Mouse (Mus musculus): ENCODE results near the gene Ywhae. TPM values are rescaled to one million over a fixed set of nuclear protein-coding genes. Genes with fewer than 3 reads are reported as not detected.

Ywhae gene
- polyA plus RNA-seq, 1 experiment, result 612 TPM

GRCm38 (mm10) chr11:75794602-75795320, 62.1 kb downstream of the Ywhae start:
- Histone ChIP-seq H3ac (ENCODE audit: control insufficient read depth, insufficient read length) (no peak overlapping the region), H3K27me3 (ENCODE audit: control insufficient read depth, insufficient read depth, insufficient read length) (peaks cover 49% of the 10 kb centered on the region), H3K36me3 (ENCODE audit: control insufficient read depth, insufficient read depth) (no peaks in the 10 kb centered on the region), H3K79me2 (ENCODE audit: control insufficient read depth, insufficient read depth) (no peaks in the 10 kb centered on the region), H3K4me3 (no peak overlapping the region), H3K4me2 (ENCODE audit: low read depth) (peak overlapping the region; percentile 24)
- TF ChIP-seq SRF (IDR thresholded peaks at IDR 0.05; ENCODE audit: control insufficient read depth, insufficient read length, low read depth) (no peak), POLR2A (IDR thresholded peaks at IDR 0.05; ENCODE audit: insufficient read length, low read depth) (no peak), MAX (IDR thresholded peaks at IDR 0.05; ENCODE audit: low read depth) (no peak), POLR2AphosphoS2 (IDR thresholded peaks at IDR 0.05; ENCODE audit: insufficient read length, low read depth) (no peak), TCF3 (IDR thresholded peaks at IDR 0.05; ENCODE audit: insufficient read length, low read depth) (no peak), TCF12 (IDR thresholded peaks at IDR 0.05; ENCODE audit: insufficient read depth, poor library complexity, severe bottlenecking) (no peak), CEBPB (IDR thresholded peaks at IDR 0.05; ENCODE audit: insufficient read depth, poor library complexity, severe bottlenecking) (no peak), E2F4 (IDR thresholded peaks at IDR 0.05; ENCODE audit: insufficient read depth) (no peak), REST (IDR thresholded peaks at IDR 0.05; ENCODE audit: insufficient read depth, insufficient read length) (no peak), MYOD1 (IDR thresholded peaks at IDR 0.05; ENCODE audit: control insufficient read depth in 1 of 3, insufficient read length in 2 of 3, low read depth in 2 of 3) (peak in 2 of 3 experiments; percentile 26 to 57), MYOG (IDR thresholded peaks at IDR 0.05; ENCODE audit: control insufficient read depth in 1 of 3, insufficient read depth in 1 of 3, insufficient read length in 2 of 3, low read depth in 2 of 3) (peak in 2 of 3 experiments; percentile 29 to 60), USF1 (IDR thresholded peaks at IDR 0.05; ENCODE audit: low read depth) (no peak)

GRCm38 (mm10) chr11:75795321-75795636, 62.6 kb downstream of the Ywhae start:
- Histone ChIP-seq H3K36me3 (ENCODE audit: control insufficient read depth, insufficient read depth) (no peaks in the 10 kb centered on the region), H3K4me2 (ENCODE audit: low read depth) (peak overlapping the region; percentile 24), H3ac (ENCODE audit: control insufficient read depth, insufficient read length) (no peak overlapping the region), H3K27me3 (ENCODE audit: control insufficient read depth, insufficient read depth, insufficient read length) (peaks cover 44% of the 10 kb centered on the region), H3K79me2 (ENCODE audit: control insufficient read depth, insufficient read depth) (no peaks in the 10 kb centered on the region), H3K4me3 (no peak overlapping the region)
- TF ChIP-seq E2F4 (IDR thresholded peaks at IDR 0.05; ENCODE audit: insufficient read depth) (no peak), CEBPB (IDR thresholded peaks at IDR 0.05; ENCODE audit: insufficient read depth, poor library complexity, severe bottlenecking) (no peak), MYOD1 (IDR thresholded peaks at IDR 0.05; ENCODE audit: control insufficient read depth in 1 of 3, insufficient read length in 2 of 3, low read depth in 2 of 3) (no peak), TCF12 (IDR thresholded peaks at IDR 0.05; ENCODE audit: insufficient read depth, poor library complexity, severe bottlenecking) (no peak), SRF (IDR thresholded peaks at IDR 0.05; ENCODE audit: control insufficient read depth, insufficient read length, low read depth) (no peak), POLR2A (IDR thresholded peaks at IDR 0.05; ENCODE audit: insufficient read length, low read depth) (no peak), TCF3 (IDR thresholded peaks at IDR 0.05; ENCODE audit: insufficient read length, low read depth) (no peak)

GRCm38 (mm10) chr11:75796029-75796445, 63.4 kb downstream of the Ywhae start, which contains the start of gene Doc2b:
Gene Doc2b (minus strand): TSS chr11:75796049.
- Histone ChIP-seq H3K4me3 (no peak within 1 kb of the TSS), H3K79me2 (ENCODE audit: control insufficient read depth, insufficient read depth) (no peaks in the 10 kb centered on the region), H3ac (ENCODE audit: control insufficient read depth, insufficient read length) (no peak within 1 kb of the TSS), H3K4me2 (ENCODE audit: low read depth) (peak within 1 kb of the TSS; percentile 24), H3K27me3 (ENCODE audit: control insufficient read depth, insufficient read depth, insufficient read length) (peaks cover 43% of the 10 kb centered on the region), H3K36me3 (ENCODE audit: control insufficient read depth, insufficient read depth) (no peaks in the 10 kb centered on the region)
- TF ChIP-seq MYOD1 (IDR thresholded peaks at IDR 0.05; ENCODE audit: control insufficient read depth in 1 of 3, insufficient read length in 2 of 3, low read depth in 2 of 3), result peak in 1 of 3 experiments; percentile 8
- TF ChIP-seq E2F4 (IDR thresholded peaks at IDR 0.05; ENCODE audit: insufficient read depth), result no peak

GRCm38 (mm10) chr11:75796536-75797246, 64.0 kb downstream of the Ywhae start:
- TF ChIP-seq MAX (IDR thresholded peaks at IDR 0.05; ENCODE audit: low read depth) (no peak), MYOG (IDR thresholded peaks at IDR 0.05; ENCODE audit: control insufficient read depth in 1 of 3, insufficient read depth in 1 of 3, insufficient read length in 2 of 3, low read depth in 2 of 3) (peak in 2 of 3 experiments; percentile 6 to 33), MYOD1 (IDR thresholded peaks at IDR 0.05; ENCODE audit: control insufficient read depth in 1 of 3, insufficient read length in 2 of 3, low read depth in 2 of 3) (peak in 1 of 3 experiments; percentile 62)
- Histone ChIP-seq H3K4me2 (ENCODE audit: low read depth) (no peak overlapping the region), H3K36me3 (ENCODE audit: control insufficient read depth, insufficient read depth) (no peaks in the 10 kb centered on the region), H3K79me2 (ENCODE audit: control insufficient read depth, insufficient read depth) (no peaks in the 10 kb centered on the region), H3K27me3 (ENCODE audit: control insufficient read depth, insufficient read depth, insufficient read length) (peaks cover 37% of the 10 kb centered on the region), H3K4me3 (no peak overlapping the region), H3ac (ENCODE audit: control insufficient read depth, insufficient read length) (no peak overlapping the region)

- TF ChIP-seq MYOG (IDR thresholded peaks at IDR 0.05; ENCODE audit: control insufficient read depth in 1 of 3, insufficient read depth in 1 of 3, insufficient read length in 2 of 3, low read depth in 2 of 3) (no peak), TCF3 (IDR thresholded peaks at IDR 0.05; ENCODE audit: insufficient read length, low read depth) (no peak), REST (IDR thresholded peaks at IDR 0.05; ENCODE audit: insufficient read depth, insufficient read length) (no peak), POLR2AphosphoS2 (IDR thresholded peaks at IDR 0.05; ENCODE audit: insufficient read length, low read depth) (no peak), POLR2A (IDR thresholded peaks at IDR 0.05; ENCODE audit: insufficient read length, low read depth) (no peak), CEBPB (IDR thresholded peaks at IDR 0.05; ENCODE audit: insufficient read depth, poor library complexity, severe bottlenecking) (no peak), MYOD1 (IDR thresholded peaks at IDR 0.05; ENCODE audit: control insufficient read depth in 1 of 3, insufficient read length in 2 of 3, low read depth in 2 of 3) (no peak), SRF (IDR thresholded peaks at IDR 0.05; ENCODE audit: control insufficient read depth, insufficient read length, low read depth) (no peak), TCF12 (IDR thresholded peaks at IDR 0.05; ENCODE audit: insufficient read depth, poor library complexity, severe bottlenecking) (no peak), USF1 (IDR thresholded peaks at IDR 0.05; ENCODE audit: low read depth) (no peak), MAX (IDR thresholded peaks at IDR 0.05; ENCODE audit: low read depth) (no peak), E2F4 (IDR thresholded peaks at IDR 0.05; ENCODE audit: insufficient read depth) (no peak)
- Histone ChIP-seq H3K4me3 (no peak overlapping the region), H3ac (ENCODE audit: control insufficient read depth, insufficient read length) (no peak overlapping the region), H3K4me2 (ENCODE audit: low read depth) (no peak overlapping the region), H3K79me2 (ENCODE audit: control insufficient read depth, insufficient read depth) (no peaks in the 10 kb centered on the region), H3K27me3 (ENCODE audit: control insufficient read depth, insufficient read depth, insufficient read length) (no peaks in the 10 kb centered on the region), H3K36me3 (ENCODE audit: control insufficient read depth, insufficient read depth) (no peaks in the 10 kb centered on the region)
Observed at GRCm38 (mm10) chr11:75801369-75801768, 68.7 kb downstream of the Ywhae start.

Data from myocyte (in vitro differentiated cells).